Mouse (Mus musculus): ENCODE results near the gene Klhl29.

GRCm38 (mm10) chr12:5296422-5296821 lies 79.1 kb downstream of the Klhl29 start:
- TF ChIP-seq POLR2A (IDR thresholded peaks at IDR 0.05; ENCODE audit: low read depth, low read length) = no peak
- no peak for TF ChIP-seq CTCF (IDR thresholded peaks at IDR 0.05; ENCODE audit: extremely low read depth, insufficient read length, insufficient replicate concordance, low read depth, low read length)
